Mouse (Mus musculus) midbrain, embryonic 13.5 days (tissue): ENCODE measurements around the gene Hoxa1. TPM values are rescaled to one million over a fixed set of nuclear protein-coding genes. Genes with fewer than 3 reads are reported as not detected.

Experiments
- ATAC-seq: fragments of 200-750 bp; cut with Nextera tagmentation; 2 replicates; pipeline ENCODE4 v1.8.0; 2017; ENCODE audit warnings: mild to moderate bottlenecking, moderate TSS enrichment, moderate library complexity
- H3K27ac ChIP-seq: fragments of 300-500 bp; sonication (generic); 2 replicates; pipeline ENCODE4 v1.5.1; 2015; ENCODE audit warnings: inconsistent platforms, mild to moderate bottlenecking, moderate library complexity
- H3K27me3 ChIP-seq: fragments of 300-500 bp; sonication (generic); 2 replicates; pipeline ENCODE4 v1.6.1; 2015; ENCODE audit warnings: mild to moderate bottlenecking, inconsistent platforms
- H3K36me3 ChIP-seq: fragments of 300-500 bp; sonication (generic); 2 replicates; pipeline ENCODE4 v1.6.1; 2015; ENCODE audit warnings: mild to moderate bottlenecking, inconsistent platforms
- H3K4me1 ChIP-seq: fragments of 300-500 bp; sonication (generic); replicated peaks from 2 replicates; pipeline ENCODE4 v1.6.1; 2015; ENCODE audit warnings: inconsistent platforms
- H3K4me2 ChIP-seq: fragments of 300-500 bp; sonication (generic); replicated peaks from 2 replicates; pipeline ENCODE4 v1.6.1; 2015; ENCODE audit warnings: moderate library complexity, mild to moderate bottlenecking, inconsistent platforms
- H3K4me3 ChIP-seq: fragments of 300-500 bp; sonication (generic); replicated peaks from 2 replicates; pipeline ENCODE4 v1.5.1; 2015; ENCODE audit warnings: mild to moderate bottlenecking, inconsistent platforms
- H3K9ac ChIP-seq: fragments of 300-500 bp; sonication (generic); replicated peaks from 2 replicates; pipeline ENCODE4 v1.6.1; 2015; ENCODE audit warnings: mild to moderate bottlenecking, inconsistent platforms
- H3K9me3 ChIP-seq: fragments of 300-500 bp; sonication (generic); 2 replicates; pipeline ENCODE4 v1.6.1; 2016; ENCODE audit warnings: mild to moderate bottlenecking, inconsistent platforms
- WGBS: fragments of 180-500 bp; shearing (Covaris S2); methylation state at CpG from one replicate; pipeline ENCODE4 v1.1.7; 2015; 5-methylcytosine and 5-hydroxymethylcytosine counted together
- polyA plus RNA-seq: library from polyadenylated mRNA; unstranded; fragments of >200 nt; fragmentation: Nextera tagmentation; extraction: Ambion mirVana; gene quantifications from 2 replicates; pipeline ENCODE4 v1.2.1, GENCODE M21; 2015

Gene Hoxa1
- polyA plus RNA-seq, 1 experiment from 2014 or later = 0.07 TPM

- no peak overlapping the region for H3K9ac ChIP-seq
- no peak overlapping the region for H3K4me2 ChIP-seq
- H3K4me1 ChIP-seq = peaks cover 10% of the 10 kb centered on the region
- no peak overlapping the region for H3K27ac ChIP-seq
- H3K4me3 ChIP-seq = no peak overlapping the region
- H3K27me3 ChIP-seq = peaks cover 98% of the 10 kb centered on the region
- no peaks in the 10 kb centered on the region for H3K36me3 ChIP-seq
- no peaks in the 10 kb centered on the region for H3K9me3 ChIP-seq
- ATAC-seq = no peak
- 4% methylated on average over 9 of the region's 9 CpGs for WGBS
Measured at GRCm38 (mm10) chr6:52159979-52160378, 1.9 kb upstream of the Hoxa1 start.

GRCm38 (mm10) chr6:52159164-52159761 is 1.1 kb upstream of the Hoxa1 start:
- Histone ChIP-seq H3K27me3 (peaks cover 98% of the 10 kb centered on the region), H3K27ac (no peak overlapping the region), H3K4me2 (peak overlapping the region; percentile 80), H3K4me3 (peak overlapping the region; percentile 45; the same call in 1 of the 2 replicates), H3K9ac (no peak overlapping the region), H3K36me3 (no peaks in the 10 kb centered on the region), H3K9me3 (no peaks in the 10 kb centered on the region), H3K4me1 (peaks cover 10% of the 10 kb centered on the region)
- no peak for ATAC-seq
- 4% methylated on average over 12 of the region's 12 CpGs for WGBS

- no peaks in the 10 kb centered on the region for H3K9me3 ChIP-seq
- H3K4me2 ChIP-seq = peak overlapping the region; percentile 80
- peaks cover 10% of the 10 kb centered on the region for H3K4me1 ChIP-seq
- H3K9ac ChIP-seq = no peak overlapping the region
- peak; percentile 37 for ATAC-seq
- no peak overlapping the region for H3K27ac ChIP-seq
- peaks cover 98% of the 10 kb centered on the region for H3K27me3 ChIP-seq
- no peaks in the 10 kb centered on the region for H3K36me3 ChIP-seq
- H3K4me3 ChIP-seq = peak overlapping the region; percentile 45
- 1% methylated on average over 32 of the region's 32 CpGs for WGBS
Measured at GRCm38 (mm10) chr6:52157466-52158275, 446 bp downstream of the Hoxa1 start.

- no peaks in the 10 kb centered on the region for H3K36me3 ChIP-seq
- no peak overlapping the region for H3K4me2 ChIP-seq
- WGBS = 2% methylated on average over 20 of the region's 20 CpGs
- H3K27me3 ChIP-seq = peaks cover 99% of the 10 kb centered on the region
- ATAC-seq = no peak
- no peaks in the 10 kb centered on the region for H3K9me3 ChIP-seq
- no peak overlapping the region for H3K4me3 ChIP-seq
- peaks cover 10% of the 10 kb centered on the region for H3K4me1 ChIP-seq
- H3K27ac ChIP-seq = no peak overlapping the region
- no peak overlapping the region for H3K9ac ChIP-seq
Measured at GRCm38 (mm10) chr6:52156551-52157200, 1.4 kb downstream of the Hoxa1 start.

GRCm38 (mm10) chr6:52155471-52155870 is 2.6 kb downstream of the Hoxa1 start:
- WGBS = 39% methylated on average over 3 of the region's 3 CpGs
- no peak for ATAC-seq
- Histone ChIP-seq H3K4me1 (peaks cover 10% of the 10 kb centered on the region), H3K36me3 (no peaks in the 10 kb centered on the region), H3K27me3 (peaks cover 100% of the 10 kb centered on the region), H3K4me3 (no peak overlapping the region), H3K4me2 (no peak overlapping the region), H3K27ac (no peak overlapping the region), H3K9ac (no peak overlapping the region), H3K9me3 (no peaks in the 10 kb centered on the region)

GRCm38 (mm10) chr6:52154044-52154443 is 4.1 kb downstream of the Hoxa1 start:
- 1% methylated on average over 5 of the region's 5 CpGs for WGBS
- Histone ChIP-seq H3K4me3 (no peak overlapping the region), H3K27ac (no peak overlapping the region), H3K4me1 (peaks cover 10% of the 10 kb centered on the region), H3K4me2 (no peak overlapping the region), H3K9ac (no peak overlapping the region), H3K27me3 (peaks cover 100% of the 10 kb centered on the region), H3K9me3 (no peaks in the 10 kb centered on the region), H3K36me3 (no peaks in the 10 kb centered on the region)
- ATAC-seq = no peak

- ATAC-seq = no peak
- Histone ChIP-seq H3K9ac (no peak overlapping the region), H3K9me3 (no peaks in the 10 kb centered on the region), H3K36me3 (no peaks in the 10 kb centered on the region), H3K4me2 (no peak overlapping the region), H3K27me3 (peaks cover 100% of the 10 kb centered on the region), H3K4me1 (peaks cover 4% of the 10 kb centered on the region), H3K4me3 (no peak overlapping the region), H3K27ac (no peak overlapping the region)
- 0% methylated on average over 6 of the region's 6 CpGs for WGBS
Measured at GRCm38 (mm10) chr6:52153270-52153669, 4.8 kb downstream of the Hoxa1 start.

GRCm38 (mm10) chr6:52152226-52153193 is 5.6 kb downstream of the Hoxa1 start:
- Histone ChIP-seq H3K36me3 (no peaks in the 10 kb centered on the region), H3K4me1 (no peaks in the 10 kb centered on the region), H3K9me3 (no peaks in the 10 kb centered on the region), H3K4me2 (no peak overlapping the region), H3K27ac (no peak overlapping the region), H3K27me3 (peaks cover 100% of the 10 kb centered on the region), H3K9ac (no peak overlapping the region), H3K4me3 (no peak overlapping the region)
- no peak for ATAC-seq
- 2% methylated on average over 16 of the region's 16 CpGs for WGBS

GRCm38 (mm10) chr6:52151571-52151970 is 6.5 kb downstream of the Hoxa1 start:
- H3K4me1 ChIP-seq = no peaks in the 10 kb centered on the region
- WGBS = 3% methylated on average over 4 of the region's 4 CpGs
- no peak overlapping the region for H3K9ac ChIP-seq
- H3K27ac ChIP-seq = no peak overlapping the region
- no peaks in the 10 kb centered on the region for H3K36me3 ChIP-seq
- ATAC-seq = no peak
- H3K9me3 ChIP-seq = no peaks in the 10 kb centered on the region
- peaks cover 100% of the 10 kb centered on the region for H3K27me3 ChIP-seq
- H3K4me2 ChIP-seq = no peak overlapping the region
- no peak overlapping the region for H3K4me3 ChIP-seq

- Histone ChIP-seq H3K9ac (no peak overlapping the region), H3K27me3 (peaks cover 96% of the 10 kb centered on the region), H3K27ac (no peak overlapping the region), H3K4me2 (no peak overlapping the region), H3K9me3 (no peaks in the 10 kb centered on the region), H3K4me3 (no peak overlapping the region), H3K36me3 (no peaks in the 10 kb centered on the region), H3K4me1 (no peaks in the 10 kb centered on the region)
- WGBS = 3% methylated on average over 16 of the region's 16 CpGs
- no peak for ATAC-seq
Measured at GRCm38 (mm10) chr6:52150401-52150966, 7.6 kb downstream of the Hoxa1 start.

GRCm38 (mm10) chr6:52139115-52139514 is 19.0 kb downstream of the Hoxa1 start:
- no peaks in the 10 kb centered on the region for H3K9me3 ChIP-seq
- H3K4me3 ChIP-seq = no peak overlapping the region
- no peak for ATAC-seq
- 89% methylated on average over 5 of the region's 5 CpGs for WGBS
- no peaks in the 10 kb centered on the region for H3K36me3 ChIP-seq
- no peak overlapping the region for H3K9ac ChIP-seq
- no peak overlapping the region for H3K4me2 ChIP-seq
- H3K27ac ChIP-seq = no peak overlapping the region
- H3K4me1 ChIP-seq = peaks cover 12% of the 10 kb centered on the region; the same call in 1 of the 2 replicates
- H3K27me3 ChIP-seq = peaks cover 28% of the 10 kb centered on the region
